Mouse (Mus musculus) hindlimb bud, embryonic 11.5 days (tissue): Measurements from ENCODE around the gene Foxp3.

ENCODE experiments used
- DNase-seq: peaks from one replicate; pipeline ENCODE4 v3.0.0-alpha.2; 2012; ENCODE audit warnings: low read depth, low spot score; ENCODE audit errors: extremely low spot score

The Foxp3 gene

DNA sequence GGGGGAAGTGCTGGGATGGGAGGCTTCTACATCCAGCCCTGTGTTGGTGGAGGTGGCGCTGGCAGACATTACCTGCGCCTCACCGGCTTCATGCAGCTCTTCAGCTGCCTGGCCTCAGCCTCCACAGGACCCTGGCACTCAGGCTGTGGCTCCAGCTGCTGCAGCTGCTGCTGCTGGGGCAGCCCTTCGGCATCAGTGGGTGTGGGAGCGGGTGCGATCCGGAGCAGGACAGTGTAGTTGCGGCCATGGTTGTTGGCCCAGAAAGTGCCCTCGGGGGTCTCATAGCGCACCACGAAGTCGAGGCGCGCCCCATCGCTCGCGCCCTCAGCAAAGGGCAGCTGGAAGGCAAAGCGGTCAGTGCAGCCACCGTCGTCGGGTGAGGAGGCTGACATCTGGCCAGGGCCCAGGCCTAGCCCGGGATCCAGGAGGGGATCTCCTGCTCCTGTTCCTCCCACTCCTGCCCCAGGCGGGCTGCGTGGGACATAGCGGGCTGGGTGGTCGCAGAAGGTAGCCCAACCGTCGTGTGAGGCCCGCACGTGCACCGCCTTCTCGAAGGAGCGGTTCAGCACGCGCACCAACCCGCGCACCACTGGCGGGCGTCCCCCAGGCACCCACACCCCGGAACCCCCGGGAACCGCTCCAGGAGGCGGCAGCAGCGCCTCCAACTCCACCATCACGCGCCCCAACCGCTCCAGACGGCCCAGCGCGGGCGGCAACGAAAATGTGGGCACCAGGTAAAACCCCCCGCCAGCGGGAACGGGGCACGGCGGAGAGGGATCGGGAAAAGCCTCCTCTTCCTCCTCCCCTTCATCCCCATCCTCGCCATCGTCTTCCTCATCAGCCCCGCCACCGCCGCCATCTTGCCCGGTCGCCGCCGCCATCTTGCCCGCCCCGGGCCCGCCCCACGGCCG is at the start of gene Foxp3:
Gene Foxp3 (plus strand): TSS at position 469 of the 911 bp plus-strand sequence.
- DNase-seq, result no peak

DNA sequence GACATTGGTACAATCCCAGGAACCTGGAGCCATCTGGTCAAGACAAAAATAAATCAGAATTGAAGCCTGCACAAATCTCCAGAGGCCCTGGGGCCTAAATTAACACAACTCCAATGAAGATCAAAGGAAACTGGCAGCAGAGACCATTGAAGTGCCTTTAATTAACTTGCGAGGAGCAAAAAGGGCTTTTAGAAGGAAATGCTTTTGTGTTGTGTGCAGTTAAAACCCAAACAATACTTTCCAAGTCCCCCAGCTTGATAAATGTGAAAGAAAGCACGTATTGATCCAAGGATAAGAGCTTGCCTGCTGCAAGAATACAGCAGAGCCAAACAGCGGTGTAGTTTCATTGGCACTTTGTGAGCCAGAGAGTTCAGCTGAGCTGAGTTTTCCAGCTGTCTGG is 48.5 kb upstream of the Foxp3 start:
- no peak for DNase-seq

DNA sequence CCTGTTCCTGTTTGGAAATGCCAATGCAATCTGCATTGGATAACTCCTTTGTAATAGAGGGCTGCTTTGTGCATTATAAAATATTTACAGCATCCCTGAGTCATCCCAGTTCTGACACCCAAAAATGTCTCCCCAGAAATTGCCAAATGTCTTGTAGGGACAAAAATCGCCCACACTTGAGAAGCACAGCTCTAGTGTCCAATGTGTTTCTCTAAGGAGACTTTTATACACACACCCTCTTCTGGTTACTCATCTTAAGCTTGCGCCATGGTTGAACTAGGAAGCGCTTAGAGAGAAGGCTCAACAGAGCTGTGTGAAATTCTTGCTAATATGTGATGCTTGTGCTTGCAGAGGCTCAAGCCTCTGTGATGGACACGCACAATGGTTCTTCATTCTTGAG is 20.0 kb upstream of the Foxp3 start:
- DNase-seq, result no peak

DNA sequence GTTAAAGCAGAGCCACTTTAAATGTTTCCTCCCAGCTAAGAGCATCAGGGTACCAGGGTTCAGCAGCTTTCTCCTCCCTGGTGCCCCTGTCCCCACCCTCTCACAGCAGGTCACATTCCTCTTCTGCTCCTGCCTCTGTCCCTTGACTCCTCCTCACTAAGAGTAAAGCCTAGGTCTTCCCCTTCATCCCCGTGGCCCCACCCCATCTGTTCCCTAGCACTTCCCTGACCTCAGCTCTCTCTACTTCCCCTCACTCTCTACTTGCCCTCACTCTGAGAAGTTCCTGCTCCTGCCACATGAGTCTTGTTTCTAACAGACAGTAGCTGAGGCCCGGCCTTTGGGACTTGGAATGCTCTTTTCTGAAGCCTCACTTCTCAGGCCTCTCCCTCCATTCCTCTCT is 10.4 kb upstream of the Foxp3 start:
- no peak for DNase-seq

DNA sequence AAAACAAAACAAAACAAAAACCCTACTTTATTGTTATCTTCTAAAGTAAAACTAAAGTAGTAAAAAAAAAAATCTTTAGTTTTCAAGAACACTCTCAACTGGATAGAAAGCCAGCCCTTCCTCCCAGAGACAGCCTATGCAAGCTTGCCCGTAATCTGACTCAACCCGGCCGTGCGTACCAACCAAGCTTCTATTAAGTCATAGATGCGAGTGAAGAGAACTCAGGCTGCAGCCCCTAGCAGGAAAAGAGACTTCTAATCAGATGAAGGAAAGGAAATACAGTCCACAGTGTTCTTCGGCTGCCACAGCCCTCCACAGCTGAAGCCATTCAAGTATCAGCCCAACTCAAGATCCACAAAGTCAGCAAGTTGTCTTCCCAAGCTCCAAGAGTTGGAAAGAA is 7.1 kb upstream of the Foxp3 start:
- DNase-seq, result no peak

DNA sequence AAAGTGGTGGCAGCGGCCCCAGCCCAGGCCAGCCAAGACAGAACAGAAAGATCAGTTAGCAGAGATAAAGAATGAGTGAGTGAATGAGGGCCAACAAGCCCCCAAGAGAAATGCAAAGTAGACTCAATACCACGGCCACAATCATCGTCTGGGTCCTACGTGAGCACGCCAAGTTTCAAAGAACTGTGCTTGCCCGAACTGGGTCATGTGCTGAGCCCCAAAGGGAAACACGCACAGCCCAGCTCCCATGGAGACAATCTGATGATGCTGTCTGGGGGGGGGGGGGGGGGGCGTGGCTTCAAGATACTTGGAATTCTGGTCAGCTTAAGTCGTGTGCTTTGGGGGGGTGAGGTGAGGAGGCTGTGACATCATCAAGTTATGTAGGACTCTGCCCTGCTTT is 6.0 kb upstream of the Foxp3 start:
- no peak for DNase-seq

DNA sequence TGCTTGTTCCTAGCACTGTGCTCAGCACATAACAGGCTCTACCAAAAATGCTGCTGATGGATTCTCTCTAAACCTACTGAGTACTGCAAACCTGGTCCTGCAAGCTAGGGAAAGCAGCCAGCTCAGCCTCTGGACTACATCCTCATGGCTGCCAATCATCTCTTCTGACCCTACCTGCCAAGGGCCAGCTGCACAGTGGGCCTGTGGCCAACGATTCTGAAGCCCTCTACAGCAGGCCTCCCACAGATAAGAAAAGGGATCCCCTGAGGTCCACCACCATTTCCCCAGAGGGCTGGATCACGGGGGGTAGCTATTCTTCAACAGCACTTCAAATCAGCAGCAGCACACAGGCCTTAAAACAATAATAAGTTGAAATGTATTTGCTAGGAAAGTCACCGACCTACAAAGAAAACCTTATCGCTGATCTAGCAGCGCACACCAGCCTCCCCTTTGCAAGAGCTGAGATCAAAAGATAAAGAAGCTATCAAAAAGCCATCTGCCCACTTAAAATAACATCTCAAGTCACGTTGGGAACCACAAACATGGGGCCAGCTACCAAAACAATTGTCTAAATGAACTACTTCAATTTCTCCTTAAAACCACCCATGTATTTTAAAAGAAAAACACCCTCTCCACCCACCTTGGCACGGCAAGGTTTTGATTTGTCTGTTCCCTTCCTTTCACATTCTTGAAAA is 2.8 kb upstream of the Foxp3 start:
- no peak for DNase-seq

DNA sequence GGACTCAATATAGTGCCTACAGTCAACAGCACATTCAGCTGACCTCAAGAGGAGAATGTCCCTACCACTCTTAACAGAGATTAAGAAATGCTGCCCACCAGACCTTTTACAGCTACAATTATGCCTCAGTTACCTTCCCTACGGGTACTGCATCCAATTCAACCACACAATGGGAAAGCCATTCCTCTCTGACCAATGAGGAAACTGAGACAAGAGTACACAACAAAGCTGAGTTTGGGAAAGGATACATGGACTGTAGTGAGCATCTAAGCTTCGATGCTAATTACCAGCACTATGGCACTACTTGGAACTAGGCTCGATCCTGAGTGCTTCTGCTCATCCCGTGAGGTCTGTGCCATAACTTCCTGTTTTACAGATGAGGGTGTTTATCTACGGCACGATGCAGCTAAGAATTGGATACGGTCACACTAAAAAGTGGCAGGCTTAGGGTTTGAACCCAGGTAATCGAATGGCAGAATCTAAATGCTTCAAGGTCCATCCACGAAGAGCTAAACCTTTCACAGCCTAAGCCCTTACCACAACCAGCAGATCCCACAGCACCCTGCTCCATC is 1.8 kb upstream of the Foxp3 start:
- DNase-seq, result no peak

DNA sequence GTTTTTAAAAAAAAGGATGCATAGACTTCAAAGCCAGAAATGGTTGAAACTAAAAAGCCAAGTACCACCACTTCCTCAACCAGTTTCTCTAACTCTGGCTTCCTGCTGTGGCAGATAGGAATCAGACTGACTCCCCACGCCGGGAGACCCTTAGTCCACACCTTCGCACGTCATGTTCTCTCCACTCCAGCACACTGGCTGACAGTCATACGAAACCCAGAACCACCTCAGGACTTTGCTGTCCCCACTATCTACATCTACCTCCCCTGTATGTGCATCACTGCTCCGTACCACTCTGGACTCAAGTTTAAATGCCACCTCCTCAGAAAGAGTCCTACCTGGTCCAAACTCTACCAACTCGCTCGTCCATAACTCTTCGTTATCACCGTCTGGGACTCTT is 978 bp upstream of the Foxp3 start:
- DNase-seq, result no peak

DNA sequence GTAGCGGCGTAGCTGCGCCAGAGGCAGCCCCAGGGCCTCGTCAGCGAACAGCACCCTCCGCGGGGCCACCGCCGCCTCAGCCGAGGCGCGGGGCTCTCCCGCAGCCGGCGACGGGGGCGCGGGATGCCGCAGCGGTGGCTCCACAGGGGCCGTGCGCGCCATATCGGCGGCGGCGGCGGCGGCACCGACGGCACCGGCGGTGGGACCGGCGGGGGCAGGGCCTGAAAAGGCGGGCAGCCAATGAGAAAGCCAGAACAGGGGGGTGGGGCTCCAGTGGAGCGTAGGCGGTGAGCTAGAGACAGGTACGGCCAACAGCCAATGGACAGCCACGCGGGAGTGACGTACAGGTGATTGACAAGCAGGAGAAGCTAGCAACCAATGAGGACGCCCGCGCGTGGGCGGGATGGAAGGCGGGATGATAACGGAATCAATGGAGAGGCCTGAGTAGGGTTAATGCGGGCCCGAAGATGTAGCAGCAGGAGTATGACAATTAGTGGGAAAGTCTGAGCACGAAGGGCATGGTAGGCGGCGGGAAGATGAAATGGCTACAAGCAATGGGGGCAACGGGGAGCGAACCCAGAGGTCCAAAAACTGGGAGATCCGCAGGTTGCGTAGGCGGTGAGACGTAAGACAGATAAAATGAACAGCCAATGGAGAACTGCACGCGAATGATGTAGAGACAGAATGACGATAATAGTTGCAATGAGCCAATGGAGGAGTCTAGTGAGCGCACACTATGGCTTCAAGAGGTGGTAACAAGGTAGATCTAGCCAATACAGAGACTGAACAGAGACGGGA is 842 bp downstream of the Foxp3 start, which contains the start of gene Ppp1r3f:
Gene Ppp1r3f (minus strand): TSS at position 197 of the 798 bp plus-strand sequence.
- DNase-seq, result peak; percentile 52

DNA sequence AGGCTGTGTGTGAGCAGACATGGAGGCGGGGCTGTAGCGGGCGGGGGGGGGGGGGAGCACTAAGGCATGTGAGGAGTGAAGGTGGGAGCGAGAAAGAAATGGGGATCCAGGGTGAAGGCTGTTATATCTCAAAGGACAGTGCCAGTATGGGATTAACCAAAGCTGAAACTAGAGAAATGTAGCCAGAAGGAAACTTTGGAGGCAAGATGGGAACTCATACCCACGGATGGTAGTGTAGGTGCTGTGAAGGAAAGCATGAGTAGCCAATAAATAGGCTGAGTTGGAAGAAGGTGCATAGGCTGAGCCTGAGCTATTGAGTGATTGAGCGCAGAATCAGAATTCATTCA is 1.4 kb downstream of the Foxp3 start:
- DNase-seq, result no peak

DNA sequence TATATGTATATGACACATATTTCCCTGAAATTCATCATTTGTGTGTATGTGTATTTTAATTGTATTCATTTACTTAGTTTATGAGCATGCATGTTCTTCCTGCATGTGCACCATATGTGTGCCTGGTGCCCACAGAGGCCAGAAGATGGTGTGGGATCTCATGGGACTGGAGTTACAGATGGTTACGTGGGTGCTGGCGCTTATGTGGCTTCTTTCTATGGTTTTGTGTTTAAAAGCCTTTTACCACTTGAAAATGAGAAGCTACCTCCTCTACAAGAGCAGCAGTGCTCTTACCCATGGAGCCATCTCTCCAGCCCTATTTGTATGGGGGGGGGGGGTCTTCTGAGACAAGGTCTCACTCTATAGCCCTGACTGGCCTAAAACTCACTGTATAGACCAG is 7.7 kb downstream of the Foxp3 start:
- DNase-seq, result no peak

DNA sequence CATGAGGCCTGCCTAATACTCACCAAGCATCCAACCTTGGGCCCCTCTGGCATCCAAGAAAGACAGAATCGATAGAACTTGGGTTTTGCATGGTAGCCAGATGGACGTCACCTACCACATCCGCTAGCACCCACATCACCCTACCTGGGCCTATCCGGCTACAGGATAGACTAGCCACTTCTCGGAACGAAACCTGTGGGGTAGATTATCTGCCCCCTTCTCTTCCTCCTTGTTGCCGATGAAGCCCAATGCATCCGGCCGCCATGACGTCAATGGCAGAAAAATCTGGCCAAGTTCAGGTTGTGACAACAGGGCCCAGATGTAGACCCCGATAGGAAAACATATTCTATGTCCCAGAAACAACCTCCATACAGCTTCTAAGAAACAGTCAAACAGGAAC is 10.4 kb downstream of the Foxp3 start:
- no peak for DNase-seq

DNA sequence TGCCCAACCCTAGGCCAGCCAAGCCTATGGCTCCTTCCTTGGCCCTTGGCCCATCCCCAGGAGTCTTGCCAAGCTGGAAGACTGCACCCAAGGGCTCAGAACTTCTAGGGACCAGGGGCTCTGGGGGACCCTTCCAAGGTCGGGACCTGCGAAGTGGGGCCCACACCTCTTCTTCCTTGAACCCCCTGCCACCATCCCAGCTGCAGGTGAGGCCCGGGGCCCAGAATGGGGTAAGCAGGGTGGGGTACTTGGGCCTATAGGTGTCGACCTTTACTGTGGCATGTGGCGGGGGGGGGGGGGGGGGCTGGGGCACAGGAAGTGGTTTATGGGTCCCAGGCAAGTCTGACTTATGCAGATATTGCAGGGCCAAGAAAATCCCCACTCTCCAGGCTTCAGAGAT is 12.9 kb downstream of the Foxp3 start:
- DNase-seq, result no peak

DNA sequence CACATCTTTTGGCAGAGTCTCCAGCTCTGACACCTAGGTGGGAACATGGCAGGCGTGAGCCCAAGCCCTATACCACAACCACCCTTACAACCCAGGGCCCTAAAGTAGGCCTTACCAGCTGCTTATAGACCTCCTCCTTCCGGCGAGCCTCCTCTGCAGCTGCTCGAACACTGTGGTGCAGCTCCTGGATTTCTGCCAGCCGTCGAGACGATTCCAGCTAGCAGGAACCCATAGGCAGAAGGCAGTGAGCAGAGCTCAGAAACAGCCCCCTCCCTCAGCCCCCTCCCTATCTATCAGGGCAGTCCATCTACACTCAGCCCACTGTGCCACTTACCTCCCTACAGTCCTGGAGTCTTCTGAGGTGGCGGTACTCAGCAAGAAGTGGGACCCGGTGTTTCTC is 21.9 kb downstream of the Foxp3 start:
- DNase-seq, result no peak

DNA sequence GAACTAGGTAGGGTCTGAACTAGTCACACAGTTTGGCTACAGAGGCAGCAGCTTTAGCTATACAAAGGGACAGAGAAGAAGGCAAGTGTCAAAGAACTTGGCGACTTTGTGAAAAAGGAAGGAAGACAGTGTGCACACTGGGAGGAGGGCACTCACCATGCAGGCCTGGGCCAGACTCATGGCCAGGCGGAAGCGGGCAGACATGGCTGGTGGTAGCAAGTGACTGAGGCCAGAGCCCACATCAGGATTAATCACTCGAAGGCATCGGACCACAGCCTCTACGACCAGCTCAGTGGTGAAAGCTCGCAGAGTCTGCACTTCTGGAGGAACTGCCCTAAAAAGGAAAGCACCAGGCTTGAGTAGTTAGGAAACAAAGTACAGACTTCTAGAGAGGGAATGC is 30.6 kb downstream of the Foxp3 start:
- no peak for DNase-seq

DNA sequence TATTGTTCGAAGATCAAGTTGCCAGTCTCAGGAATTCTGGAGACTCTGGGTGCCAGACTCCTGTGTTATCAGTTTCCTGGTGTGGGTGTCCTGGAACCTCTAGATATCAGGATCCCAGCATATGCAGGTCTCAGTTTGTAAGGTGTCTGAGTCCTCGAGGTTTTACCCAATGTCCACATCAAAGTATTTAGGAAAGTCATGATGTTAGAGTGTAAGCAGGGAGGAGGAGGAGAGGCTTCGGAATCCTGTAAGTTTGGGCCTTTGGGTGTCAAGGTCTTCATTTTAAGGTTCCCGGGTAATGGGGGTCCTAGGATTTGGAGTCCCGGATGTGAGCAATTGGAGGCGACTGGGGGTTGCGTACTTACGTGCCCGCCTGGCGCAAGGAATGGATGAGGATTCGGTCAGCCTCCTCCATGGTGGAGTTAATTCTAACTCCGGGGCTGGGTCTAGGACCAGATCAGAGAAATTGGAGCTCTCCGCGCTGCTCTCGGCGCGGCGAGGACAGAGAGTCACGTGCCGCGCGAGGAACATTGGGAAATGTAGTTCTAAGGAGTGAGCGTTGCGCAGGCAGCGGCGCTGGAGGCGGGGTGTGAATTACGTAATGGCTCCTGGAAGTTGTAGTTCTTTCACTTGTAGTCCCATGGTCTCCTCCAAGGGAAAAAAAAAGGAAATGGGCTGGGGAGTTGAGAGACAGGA is 31.6 kb downstream of the Foxp3 start, which contains the start of gene Ccdc22:
Gene Ccdc22 (minus strand): TSS at position 639 of the 696 bp plus-strand sequence.
- DNase-seq, result peak; percentile 56

DNA sequence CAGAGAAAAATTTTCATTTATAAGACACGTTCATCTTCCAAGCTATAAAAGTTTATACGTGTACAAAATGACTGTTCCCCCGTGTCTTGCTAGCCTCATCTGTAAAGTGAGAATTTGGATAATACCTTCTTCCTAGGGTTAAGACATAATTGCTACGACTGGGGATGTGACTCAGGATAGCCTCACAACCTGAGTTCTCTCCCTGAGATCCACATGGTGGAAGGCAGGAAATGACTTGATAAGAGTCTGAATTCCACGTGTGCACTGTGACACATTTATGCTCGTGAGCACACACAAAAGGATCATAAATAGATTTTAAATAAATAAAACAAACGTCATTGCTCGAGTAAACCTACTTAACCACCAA is 32.1 kb downstream of the Foxp3 start:
- DNase-seq, result no peak

DNA sequence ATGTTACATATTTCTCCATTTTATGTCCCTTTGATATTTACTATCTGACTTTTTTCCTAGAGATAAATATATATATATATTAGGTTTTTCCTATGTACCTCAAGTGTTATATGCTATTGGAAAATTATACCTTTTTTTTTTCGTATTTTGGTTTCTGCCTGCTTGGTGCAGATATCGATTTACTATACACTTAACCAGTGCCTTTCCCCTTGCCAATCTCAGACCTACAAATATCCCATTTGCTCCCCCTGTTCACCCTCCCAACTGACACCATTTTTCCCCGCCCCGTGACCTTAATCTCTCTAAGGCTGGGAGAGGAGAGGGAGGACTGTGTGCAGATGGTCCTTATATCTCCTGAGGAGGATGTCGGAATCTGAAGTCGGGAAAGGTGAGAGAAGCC is 33.3 kb downstream of the Foxp3 start, which contains the start of gene Cacna1f:
Gene Cacna1f (plus strand): TSS at position 301 of the 400 bp plus-strand sequence.
- DNase-seq, result no peak

DNA sequence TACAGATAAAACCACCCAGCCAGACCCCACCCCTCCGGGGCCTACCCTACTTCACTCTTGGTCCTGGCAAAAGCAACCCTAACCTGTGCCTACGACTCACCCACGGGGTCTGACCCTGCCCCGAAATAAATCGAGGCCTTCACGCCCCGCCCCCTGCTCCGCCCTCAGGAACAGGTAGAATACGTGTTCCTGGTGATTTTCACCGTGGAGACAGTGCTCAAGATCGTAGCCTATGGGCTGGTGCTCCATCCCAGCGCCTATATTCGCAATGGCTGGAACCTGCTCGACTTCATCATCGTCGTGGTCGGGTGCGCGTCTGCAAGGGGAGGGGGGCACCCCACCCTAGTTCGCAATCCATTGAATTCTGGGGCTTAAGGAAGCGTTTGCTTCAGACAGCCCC is 36.6 kb downstream of the Foxp3 start:
- DNase-seq, result no peak
